Mouse (Mus musculus) layer of hippocampus, adult 8-10 months (tissue): ENCODE measurements at regions not wholly inside any gene's neighbourhood (a gene's known extent, or its start where the extent isn't known, plus 50 kb on each side); places are given as distances from the start of the nearest gene placed in this dataset.

ENCODE experiments used
- DNase-seq, 2 experiments: peaks; one replicate each; pipeline ENCODE4 v3.0.0; 2022; ENCODE audit warnings: low spot score in 2 of 2

- DNase-seq = no peak
Measured at GRCm38 (mm10) chr11:22692281-22692857, 168.4 kb downstream of the B3gnt2 start.

GRCm38 (mm10) chr11:22692941-22693341 lies 167.8 kb downstream of the B3gnt2 start:
- DNase-seq = no peak

DNA sequence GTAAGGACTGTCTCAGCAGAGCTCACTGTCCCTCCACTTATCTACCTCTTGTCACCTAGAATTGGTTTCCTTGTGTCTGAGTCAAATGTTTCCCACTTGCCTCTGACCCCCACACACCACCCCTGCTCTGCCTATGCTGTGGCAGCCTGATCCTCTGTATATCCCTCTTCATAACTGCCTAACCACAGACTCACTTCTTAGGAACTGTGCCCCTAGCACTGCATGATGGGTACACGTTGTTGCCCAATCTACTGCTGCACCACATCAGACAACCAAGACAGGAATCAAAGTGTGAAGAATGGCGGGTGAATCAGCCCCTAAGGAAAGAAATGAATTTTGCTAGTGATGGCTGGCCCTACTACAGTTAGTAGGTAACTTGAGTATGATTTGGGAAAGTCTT lies 167.4 kb downstream of the B3gnt2 start:
- DNase-seq = no peak

- no peak for DNase-seq
Measured at GRCm38 (mm10) chr11:22693984-22694383, 166.8 kb downstream of the B3gnt2 start.

DNA sequence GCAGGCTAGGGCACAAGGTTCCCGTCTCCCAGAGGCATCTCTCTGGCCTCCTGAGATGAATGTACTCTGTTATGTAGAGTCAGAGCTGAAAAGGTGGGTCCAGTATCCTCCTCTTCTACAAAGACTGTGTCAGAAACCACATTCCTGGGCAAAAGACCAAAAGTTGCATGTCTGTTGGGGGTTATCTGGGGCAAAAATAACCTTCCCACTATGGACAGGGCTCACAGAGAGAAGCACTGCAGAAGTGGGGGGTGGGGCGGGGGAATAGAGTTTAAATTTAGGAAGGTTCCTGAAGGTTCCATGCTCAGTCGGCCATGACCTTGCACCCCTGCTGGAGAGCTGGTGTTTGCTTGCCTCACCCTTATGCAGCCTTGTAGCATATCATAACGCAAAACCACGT lies 165.9 kb downstream of the B3gnt2 start:
- no peak for DNase-seq

DNA sequence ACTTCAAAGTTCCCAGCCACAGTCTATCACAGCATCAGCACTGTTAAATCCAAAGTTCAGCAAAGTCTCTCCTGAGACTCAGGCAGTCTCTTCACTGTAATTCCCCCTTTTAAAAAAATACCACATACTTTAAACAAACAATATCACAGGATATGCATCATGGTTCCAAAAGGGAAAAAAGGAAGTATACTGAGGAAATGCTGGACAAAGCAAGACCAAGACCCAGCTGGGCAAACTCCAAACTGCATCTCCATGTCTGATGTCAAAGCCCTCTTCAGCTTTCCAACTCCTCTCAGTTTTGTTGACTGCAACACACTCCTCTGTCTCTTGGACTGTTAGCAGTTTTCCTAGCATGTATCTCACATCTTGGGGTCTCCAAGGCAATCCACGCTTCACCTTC lies 165.5 kb downstream of the B3gnt2 start:
- DNase-seq = no peak

DNA sequence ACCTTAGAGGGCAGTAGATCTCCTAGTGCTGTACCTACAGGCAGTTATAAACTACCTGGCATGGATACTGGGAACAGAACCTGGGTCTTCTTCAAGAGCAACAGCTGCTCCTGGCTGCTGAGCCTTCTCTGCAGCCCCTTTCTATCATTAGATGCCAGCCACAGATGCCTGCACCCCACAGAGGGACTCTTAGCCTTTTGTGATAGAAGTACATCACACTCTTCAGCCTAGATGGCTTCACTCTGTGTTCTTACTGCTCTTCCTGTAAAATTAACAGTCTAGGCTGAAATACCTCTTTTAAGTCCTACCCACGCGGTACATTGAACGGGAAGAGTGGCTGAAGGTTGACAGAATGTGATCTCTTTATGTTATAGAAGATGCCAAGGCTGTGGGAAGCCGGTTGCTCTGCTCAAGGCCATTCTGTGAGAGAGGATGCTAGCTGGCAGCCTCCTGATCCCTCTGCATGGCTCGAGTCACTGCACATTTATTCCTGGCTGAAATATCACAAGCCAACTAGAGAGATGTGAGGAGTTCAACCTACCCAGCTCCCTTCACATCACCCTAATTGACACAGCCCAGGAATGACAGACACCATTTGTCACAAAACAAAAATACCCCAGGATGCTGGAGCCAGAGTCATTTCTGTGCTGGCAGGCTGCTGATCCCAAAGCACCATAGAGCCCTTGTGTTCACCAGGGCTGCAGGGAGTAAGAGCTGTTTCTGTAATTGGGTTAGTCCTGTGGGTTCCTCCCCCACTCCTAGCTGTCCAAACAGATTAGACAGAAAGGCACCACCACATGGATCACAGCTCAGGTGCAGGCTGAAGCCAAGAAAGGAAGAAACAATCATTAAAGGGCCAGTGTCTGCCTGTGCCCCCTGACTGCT lies 162.5 kb downstream of the B3gnt2 start:
- DNase-seq = peak in 1 of 2 experiments; percentile 35

DNA sequence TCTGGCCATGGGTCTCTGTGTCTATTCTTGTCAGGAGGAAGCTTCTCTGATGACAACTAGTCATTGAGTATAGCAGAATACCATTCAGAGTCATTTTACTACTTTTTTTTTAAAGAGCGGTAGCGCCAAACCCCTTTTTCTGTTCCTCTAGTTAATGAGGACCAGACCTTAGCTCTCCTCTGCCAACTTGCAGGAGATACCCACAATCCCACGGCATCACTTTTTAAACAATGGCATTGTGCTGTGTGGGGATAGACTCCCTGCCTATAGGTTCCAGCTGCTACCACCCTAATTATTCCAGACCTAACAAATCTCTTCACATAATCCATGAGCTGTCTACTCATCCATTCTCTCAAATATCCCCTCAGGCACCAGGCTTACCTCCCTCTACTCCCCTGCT lies 154.7 kb downstream of the B3gnt2 start:
- no peak for DNase-seq
